Mouse (Mus musculus) limb, embryonic 11.5 days (tissue): Measurements from ENCODE around the gene 2310030G06Rik. TPM values are rescaled to one million over a fixed set of nuclear protein-coding genes. Genes with fewer than 3 reads are reported as not detected.

Experiments used
- ATAC-seq: fragments of 200-750 bp; cut with Nextera tagmentation; 2 replicates; pipeline ENCODE4 v1.8.0; 2017; ENCODE audit warnings: low read depth; ENCODE audit not compliant: insufficient number of reproducible peaks, low FRiP score, low TSS enrichment
- DNase-seq: peaks from one replicate; pipeline ENCODE4 v3.0.0-alpha.2; 2015; ENCODE audit warnings: low spot score
- H3K27ac ChIP-seq: fragments of 300-500 bp; sonication (generic); replicated peaks from 2 replicates; pipeline ENCODE4 v1.5.1; 2014; ENCODE audit warnings: low read depth, mild to moderate bottlenecking, low read length
- H3K27me3 ChIP-seq: fragments of 300-500 bp; sonication (generic); 2 replicates; pipeline ENCODE4 v1.6.1; 2014; ENCODE audit warnings: mild to moderate bottlenecking, low read length, mixed read lengths; ENCODE audit not compliant: control insufficient read depth, insufficient read depth
- H3K36me3 ChIP-seq: fragments of 300-500 bp; sonication (generic); 2 replicates; pipeline ENCODE4 v1.6.1; 2014; ENCODE audit warnings: mild to moderate bottlenecking, low read length, moderate library complexity, mixed read lengths; ENCODE audit not compliant: control insufficient read depth, insufficient read depth
- H3K4me1 ChIP-seq: fragments of 300-500 bp; sonication (generic); 2 replicates; pipeline ENCODE4 v1.6.1; 2014; ENCODE audit warnings: low read length, mixed read lengths; ENCODE audit not compliant: control insufficient read depth, insufficient read depth
- H3K4me2 ChIP-seq: fragments of 300-500 bp; sonication (generic); 2 replicates; pipeline ENCODE4 v1.6.1; 2014; ENCODE audit warnings: low read depth, mild to moderate bottlenecking, moderate library complexity; ENCODE audit not compliant: severe bottlenecking
- H3K4me3 ChIP-seq: fragments of 300-500 bp; sonication (generic); 2 replicates; pipeline ENCODE4 v1.5.1; 2014; ENCODE audit warnings: low read depth, low read length
- H3K9ac ChIP-seq: fragments of 300-500 bp; sonication (generic); 2 replicates; pipeline ENCODE4 v1.6.1; 2014; ENCODE audit warnings: mild to moderate bottlenecking, low read length
- H3K9me3 ChIP-seq: fragments of 300-500 bp; sonication (generic); 2 replicates; pipeline ENCODE4 v1.6.1; 2016; ENCODE audit warnings: low read length; ENCODE audit not compliant: control insufficient read depth
- WGBS: fragments of 180-500 bp; shearing (Covaris S2); extraction: QIAGEN DNeasy Blood & Tissue Kit; methylation state at CpG from one replicate; pipeline ENCODE4 v1.1.7; 2014; 5-methylcytosine and 5-hydroxymethylcytosine counted together
- polyA plus RNA-seq: library from polyadenylated mRNA; unstranded; fragments of >200 nt; fragmentation: Nextera tagmentation; extraction: Ambion mirVana; gene quantifications from 2 replicates; pipeline ENCODE4 v1.2.1, GENCODE M21; 2014

The 2310030G06Rik gene
- polyA plus RNA-seq, 1 experiment from 2014 or later = 1.7 TPM

DNA sequence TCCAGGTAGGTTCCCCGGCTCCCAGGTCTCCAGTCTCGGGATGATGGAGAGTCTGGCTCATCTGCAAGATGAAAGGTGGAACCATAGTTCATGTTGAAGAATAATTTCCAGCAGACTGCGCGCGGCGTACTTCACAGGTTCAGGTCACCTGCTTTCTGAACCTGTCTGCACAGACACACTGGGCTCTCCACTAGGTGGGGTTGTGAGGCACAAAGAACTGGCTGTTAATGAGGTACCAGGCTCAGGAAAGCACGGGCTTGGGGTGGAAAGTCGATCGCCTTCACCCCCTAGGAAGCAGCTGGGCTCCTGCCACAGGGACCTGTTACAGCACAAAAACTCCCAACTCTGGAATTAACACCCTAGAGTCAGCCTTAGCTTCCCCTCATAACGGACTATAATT is 52.7 kb downstream of the 2310030G06Rik start:
- ATAC-seq (0 out of 2 replicates have a peak, but pooled peaks have one; percentile 27), DNase-seq (peak; percentile 74)
- Histone ChIP-seq H3K36me3 (no peaks in the 10 kb centered on the region), H3K9ac (no peak overlapping the region), H3K4me2 (no peak overlapping the region), H3K9me3 (no peaks in the 10 kb centered on the region), H3K27ac (no peak overlapping the region), H3K4me1 (peaks cover 8% of the 10 kb centered on the region), H3K4me3 (no peak overlapping the region), H3K27me3 (no peaks in the 10 kb centered on the region)
- WGBS = 22% methylated on average over 10 of the region's 10 CpGs

DNA sequence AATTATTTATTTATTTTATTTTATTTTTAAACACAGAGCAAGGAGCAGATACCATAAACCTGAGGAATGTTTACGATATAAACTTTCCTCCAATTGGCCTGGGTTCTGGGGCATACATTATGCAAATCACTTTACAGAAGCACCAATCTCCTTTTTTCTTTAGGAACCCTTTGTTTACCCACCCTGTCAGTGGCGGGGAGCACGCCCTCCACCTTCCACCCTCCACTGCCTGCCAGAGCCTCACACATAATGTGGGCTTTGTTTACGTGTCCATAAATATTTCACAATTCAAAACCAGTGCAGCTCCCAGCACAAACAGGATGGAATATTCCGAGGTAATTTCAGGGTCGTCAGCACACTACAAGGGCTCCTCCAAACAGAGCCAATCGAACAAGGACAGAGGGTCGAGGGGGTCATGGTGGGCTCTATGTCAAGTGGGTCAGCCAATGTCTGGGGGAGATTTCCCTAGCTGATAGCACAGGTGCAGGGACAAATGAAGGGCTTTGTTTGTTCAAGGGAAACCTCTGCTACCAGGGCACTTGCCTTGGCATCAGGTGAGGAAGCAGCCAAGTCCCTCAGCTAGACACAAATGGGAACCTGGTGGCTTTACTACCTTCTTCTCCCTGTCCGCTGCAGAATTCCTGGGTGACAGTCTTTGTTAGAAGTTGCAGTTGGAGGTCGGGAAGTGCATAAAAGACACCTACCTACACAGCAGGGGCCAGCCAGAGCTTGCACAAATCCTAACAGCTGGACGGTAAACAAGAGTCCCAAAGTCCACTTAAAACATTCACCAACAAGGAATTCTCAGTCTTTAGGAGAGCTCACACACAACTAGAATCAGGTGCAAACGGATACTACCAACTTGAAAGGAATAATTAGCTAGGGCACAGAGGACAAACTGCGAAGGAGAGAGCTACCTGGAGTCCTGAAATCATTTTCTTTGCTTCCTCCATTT is 53.4 kb downstream of the 2310030G06Rik start:
- no peaks in the 10 kb centered on the region for H3K36me3 ChIP-seq
- H3K4me3 ChIP-seq = no peak overlapping the region
- 0 out of 2 replicates have a peak, but pooled peaks have one; percentile 44 for ATAC-seq
- H3K9me3 ChIP-seq = no peaks in the 10 kb centered on the region
- H3K4me1 ChIP-seq = peaks cover 4% of the 10 kb centered on the region
- WGBS = 38% methylated on average over 13 of the region's 13 CpGs
- no peak for DNase-seq
- no peak overlapping the region for H3K27ac ChIP-seq
- no peaks in the 10 kb centered on the region for H3K27me3 ChIP-seq
- H3K4me2 ChIP-seq = 0 out of 2 replicates have a peak overlapping the region, but pooled peaks have one; percentile 5
- no peak overlapping the region for H3K9ac ChIP-seq

Other genes with a start within 250 kb of the 2310030G06Rik start
- gene Pts, start 217.8 kb downstream of the 2310030G06Rik start, polyA plus RNA-seq = 55.3 and 58.0 TPM in 2 replicates
- gene Il18, start 191.7 kb downstream of the 2310030G06Rik start, polyA plus RNA-seq = 0.85 and 0.88 TPM in 2 replicates
- gene Bco2, start 191.4 kb downstream of the 2310030G06Rik start, polyA plus RNA-seq = 0.16 and 0.17 TPM in 2 replicates
- not detected in 2 replicates for gene Tex12, start 185.2 kb downstream of the 2310030G06Rik start, polyA plus RNA-seq
- 293 and 303 TPM in 2 replicates for gene Sdhd, start 142.7 kb downstream of the 2310030G06Rik start, polyA plus RNA-seq
- gene Timm8b, start 142.6 kb downstream of the 2310030G06Rik start, polyA plus RNA-seq = 297 and 308 TPM in 2 replicates
- gene Pih1d2, start 129.2 kb downstream of the 2310030G06Rik start, polyA plus RNA-seq = 5.0 and 5.6 TPM in 2 replicates
- gene Nkapd1, start 129.1 kb downstream of the 2310030G06Rik start, polyA plus RNA-seq = 29.7 and 32.3 TPM in 2 replicates
- 60.0 and 63.7 TPM in 2 replicates for gene Dlat, start 86.8 kb downstream of the 2310030G06Rik start, polyA plus RNA-seq
- gene Dixdc1, start 7.0 kb downstream of the 2310030G06Rik start, polyA plus RNA-seq = 27.6 and 30.6 TPM in 2 replicates
- gene Cryab, start 4.8 kb upstream of the 2310030G06Rik start, polyA plus RNA-seq = 8.9 and 13.3 TPM in 2 replicates
- 3.1 and 3.5 TPM in 2 replicates for gene Hspb2, start 5.8 kb upstream of the 2310030G06Rik start, polyA plus RNA-seq
- 11.8 and 12.5 TPM in 2 replicates for gene Fdxacb1, start 21.7 kb upstream of the 2310030G06Rik start, polyA plus RNA-seq
- 36.9 and 40.4 TPM in 2 replicates for gene Alg9, start 28.5 kb upstream of the 2310030G06Rik start, polyA plus RNA-seq
- 28.9 and 30.7 TPM in 2 replicates for gene 1110032A03Rik, start 29.0 kb upstream of the 2310030G06Rik start, polyA plus RNA-seq
- 126 and 133 TPM in 2 replicates for gene Ppp2r1b, start 98.8 kb upstream of the 2310030G06Rik start, polyA plus RNA-seq